Mouse (Mus musculus) thymus, adult 2 months (tissue): ENCODE data around the gene Phex. TPM values are rescaled to one million over a fixed set of nuclear protein-coding genes. Genes with fewer than 3 reads are reported as not detected.

ENCODE experiments used
- DNase-seq: peaks from one replicate; pipeline ENCODE4 v3.0.0; 2021
- H3K27ac ChIP-seq: fragments of 200-500 bp; 2 replicates; pipeline ENCODE4 v1.5.1; 2012; ENCODE audit warnings: low read length, control low read depth; ENCODE audit not compliant: control insufficient read depth, insufficient read depth
- H3K27me3 ChIP-seq: fragments of 200-500 bp; 2 replicates; pipeline ENCODE4 v1.6.1; 2012; ENCODE audit warnings: mild to moderate bottlenecking, low read length, moderate library complexity, mixed read lengths; ENCODE audit not compliant: control insufficient read depth, insufficient read depth
- H3K36me3 ChIP-seq: fragments of 200-500 bp; 2 replicates; pipeline ENCODE4 v1.6.1; 2012; ENCODE audit warnings: mild to moderate bottlenecking, low read length, moderate library complexity; ENCODE audit not compliant: control insufficient read depth, insufficient read depth
- H3K4me1 ChIP-seq: fragments of 200-500 bp; replicated peaks from 2 replicates; pipeline ENCODE4 v1.6.1; 2012; ENCODE audit warnings: low read length; ENCODE audit not compliant: control insufficient read depth, insufficient read depth
- H3K4me3 ChIP-seq: fragments of 200-500 bp; 2 replicates; pipeline ENCODE4 v1.5.1; 2012; ENCODE audit warnings: mild to moderate bottlenecking, low read length, control low read depth, moderate library complexity; ENCODE audit not compliant: control insufficient read depth, insufficient read depth
- CTCF ChIP-seq: fragments of 200-500 bp; IDR thresholded peaks from 2 replicates; pipeline ENCODE4 v1.5.1; 2012; ENCODE audit warnings: mild to moderate bottlenecking, control low read depth, low read length, moderate library complexity, borderline replicate concordance; ENCODE audit not compliant: control insufficient read depth, poor library complexity, insufficient read depth; ENCODE audit errors: extremely low read depth
- POLR2A ChIP-seq: fragments of 200-500 bp; IDR thresholded peaks from 2 replicates; pipeline ENCODE4 v1.6.1; 2012; ENCODE audit warnings: mild to moderate bottlenecking, low read length, control low read depth, moderate library complexity; ENCODE audit not compliant: control insufficient read depth, poor library complexity, insufficient read depth; ENCODE audit errors: extremely low read depth
- WGBS: fragments of 180-500 bp; shearing (Covaris S2); methylation state at CpG from one replicate; pipeline ENCODE4 v1.1.7; 2018; 5-methylcytosine and 5-hydroxymethylcytosine counted together
- polyA plus RNA-seq: library from polyadenylated mRNA; depleted of rRNA; stranded (reverse); fragments of >200 nt; gene quantifications from 2 replicates; pipeline ENCODE4 v1.2.3, GENCODE M21; 2012; rRNA removed

Gene Phex
- polyA plus RNA-seq, 1 experiment, result not detected

DNA sequence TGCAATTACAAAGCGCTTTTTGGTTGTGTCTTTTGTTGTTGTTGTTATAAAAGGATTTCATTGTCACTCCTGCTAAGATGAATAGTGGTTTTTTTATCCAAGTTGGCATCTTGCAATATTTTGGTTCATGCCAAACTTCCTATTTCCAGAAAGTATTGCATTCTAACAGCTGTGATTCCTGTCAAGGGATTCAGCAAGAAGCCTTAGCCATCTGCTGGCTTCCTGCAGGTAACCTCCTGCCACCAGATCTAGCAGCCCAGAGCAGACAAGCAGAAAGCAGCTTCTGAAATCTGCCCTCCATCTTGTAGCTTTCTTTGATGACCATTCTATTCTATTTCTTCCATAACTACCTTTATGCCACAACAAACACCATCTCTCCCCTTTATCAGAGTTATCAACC lies 212.4 kb downstream of the Phex start:
- Histone ChIP-seq H3K36me3 (no peaks in the 10 kb centered on the region), H3K27me3 (no peaks in the 10 kb centered on the region), H3K4me3 (no peak overlapping the region), H3K4me1 (no peaks in the 10 kb centered on the region), H3K27ac (no peak overlapping the region)
- TF ChIP-seq POLR2A (no peak), CTCF (no peak)
- no peak for DNase-seq
- 96% methylated on average over 1 of the region's 1 CpGs for WGBS

DNA sequence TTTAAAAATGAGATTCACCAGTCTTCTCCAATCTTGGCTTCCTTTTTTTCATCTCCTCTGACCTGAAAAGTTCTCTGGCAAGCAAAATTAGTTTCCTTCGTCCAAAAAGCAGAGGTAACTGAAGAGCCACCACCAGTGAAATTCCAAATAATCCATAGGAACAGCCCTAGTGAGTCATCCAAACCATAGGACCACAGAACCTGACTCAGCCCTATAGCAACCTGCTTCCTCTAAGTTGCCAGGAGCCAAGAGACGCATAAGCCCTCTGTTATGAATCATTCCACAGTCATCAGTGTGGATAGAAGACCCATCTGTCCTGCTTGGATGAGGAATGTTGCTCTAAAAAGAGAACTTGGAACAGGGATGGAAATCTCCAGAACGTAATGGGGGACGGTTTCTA lies 230.9 kb downstream of the Phex start:
- Histone ChIP-seq H3K4me3 (no peak overlapping the region), H3K27ac (no peak overlapping the region), H3K36me3 (no peaks in the 10 kb centered on the region), H3K4me1 (no peaks in the 10 kb centered on the region), H3K27me3 (no peaks in the 10 kb centered on the region)
- no peak for DNase-seq
- WGBS, result 84% methylated on average over 4 of the region's 4 CpGs
- no peak for TF ChIP-seq POLR2A
- TF ChIP-seq CTCF, result no peak

DNA sequence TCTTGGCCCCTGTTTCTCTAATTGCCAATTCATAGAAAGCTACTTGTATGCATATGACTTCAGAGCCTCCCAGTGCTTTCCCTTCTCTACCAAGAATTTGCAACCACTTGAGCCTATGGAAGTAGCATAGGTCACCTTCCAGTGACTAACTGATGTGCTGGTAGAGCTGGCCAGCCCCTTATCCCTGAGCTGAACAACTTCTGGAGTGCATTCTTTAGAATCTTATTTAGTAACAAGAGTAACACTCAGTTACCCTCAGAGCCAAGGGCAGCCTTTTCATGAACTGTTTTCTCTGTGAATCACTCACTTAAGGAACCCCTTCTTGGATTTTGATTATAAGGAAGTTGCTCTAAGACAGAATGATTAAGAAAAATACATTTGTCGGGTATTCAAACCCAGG lies 234.3 kb downstream of the Phex start:
- no peaks in the 10 kb centered on the region for H3K27me3 ChIP-seq
- TF ChIP-seq CTCF (no peak), POLR2A (no peak)
- H3K4me1 ChIP-seq, result no peaks in the 10 kb centered on the region
- DNase-seq, result no peak
- no peak overlapping the region for H3K4me3 ChIP-seq
- 100% methylated on average over 1 of the region's 1 CpGs for WGBS
- no peak overlapping the region for H3K27ac ChIP-seq
- no peaks in the 10 kb centered on the region for H3K36me3 ChIP-seq

DNA sequence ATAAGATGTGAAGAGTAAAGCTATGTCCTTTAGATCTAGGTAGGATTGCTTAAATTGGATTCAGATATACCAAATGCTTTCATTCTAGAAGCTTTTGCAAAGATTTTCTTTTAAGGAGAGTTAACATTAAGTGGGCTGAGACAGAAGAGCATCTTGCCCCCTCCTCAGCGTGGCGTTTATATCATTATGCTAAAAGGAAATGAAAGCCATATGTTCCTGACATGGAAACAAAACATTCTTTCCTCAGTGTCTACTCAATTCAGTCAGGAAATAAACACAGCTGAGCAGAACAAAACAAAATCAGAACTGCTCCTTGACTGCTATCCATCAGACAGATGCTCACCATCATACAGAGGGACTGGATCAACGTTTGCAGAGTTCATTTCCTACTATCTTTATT lies 251.0 kb downstream of the Phex start:
- TF ChIP-seq POLR2A, result no peak
- no peak for TF ChIP-seq CTCF
- DNase-seq, result no peak
- H3K27me3 ChIP-seq, result no peaks in the 10 kb centered on the region
- H3K27ac ChIP-seq, result no peak overlapping the region
- 64% methylated on average over 3 of the region's 3 CpGs for WGBS
- no peaks in the 10 kb centered on the region for H3K36me3 ChIP-seq
- H3K4me1 ChIP-seq, result no peaks in the 10 kb centered on the region
- no peak overlapping the region for H3K4me3 ChIP-seq

DNA sequence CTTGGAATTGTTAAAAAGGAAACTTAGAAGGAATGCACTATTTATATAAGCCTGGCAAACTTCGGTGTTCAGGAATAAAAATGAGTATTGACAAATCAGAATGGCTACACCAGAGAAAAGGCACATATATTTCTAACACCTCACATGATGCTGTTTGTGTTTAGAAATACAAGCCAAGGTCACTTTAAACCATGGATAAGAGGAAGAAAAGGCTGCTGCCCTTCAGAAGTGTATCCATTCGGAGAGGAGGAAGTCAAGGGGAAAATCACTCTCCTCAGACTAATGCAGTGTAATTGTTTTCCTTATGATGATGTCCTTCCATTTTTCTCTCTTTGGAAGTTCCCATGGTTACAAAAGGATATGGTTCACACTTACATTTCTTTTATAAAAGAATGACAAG lies 251.7 kb downstream of the Phex start:
- WGBS, result 83% methylated on average over 2 of the region's 2 CpGs
- Histone ChIP-seq H3K4me1 (no peaks in the 10 kb centered on the region), H3K27ac (no peak overlapping the region), H3K27me3 (no peaks in the 10 kb centered on the region), H3K36me3 (no peaks in the 10 kb centered on the region), H3K4me3 (no peak overlapping the region)
- DNase-seq, result no peak
- TF ChIP-seq POLR2A (no peak), CTCF (no peak)

DNA sequence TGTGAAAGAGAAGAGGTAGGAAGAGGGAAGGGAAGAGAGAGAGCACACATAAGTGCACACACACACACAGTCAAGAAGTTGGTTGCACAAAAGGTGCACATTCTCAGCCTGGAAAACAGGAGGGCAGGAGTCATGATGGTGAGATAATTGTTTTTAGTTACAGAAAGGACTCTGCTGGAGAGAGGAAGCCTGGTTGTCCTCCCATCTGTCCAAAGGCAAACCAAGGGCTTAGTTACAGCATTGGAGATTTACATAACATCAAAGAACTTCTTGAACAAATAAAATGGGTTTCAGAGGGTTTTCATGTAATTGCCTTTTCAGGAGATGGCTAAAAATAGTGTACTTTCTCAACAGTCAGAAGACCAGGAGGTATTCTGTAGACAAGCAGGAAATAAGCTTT lies 270.4 kb downstream of the Phex start:
- H3K4me3 ChIP-seq, result no peak overlapping the region
- H3K27me3 ChIP-seq, result no peaks in the 10 kb centered on the region
- DNase-seq, result no peak
- H3K36me3 ChIP-seq, result no peaks in the 10 kb centered on the region
- H3K27ac ChIP-seq, result no peak overlapping the region
- TF ChIP-seq POLR2A (no peak), CTCF (no peak)
- H3K4me1 ChIP-seq, result no peaks in the 10 kb centered on the region

DNA sequence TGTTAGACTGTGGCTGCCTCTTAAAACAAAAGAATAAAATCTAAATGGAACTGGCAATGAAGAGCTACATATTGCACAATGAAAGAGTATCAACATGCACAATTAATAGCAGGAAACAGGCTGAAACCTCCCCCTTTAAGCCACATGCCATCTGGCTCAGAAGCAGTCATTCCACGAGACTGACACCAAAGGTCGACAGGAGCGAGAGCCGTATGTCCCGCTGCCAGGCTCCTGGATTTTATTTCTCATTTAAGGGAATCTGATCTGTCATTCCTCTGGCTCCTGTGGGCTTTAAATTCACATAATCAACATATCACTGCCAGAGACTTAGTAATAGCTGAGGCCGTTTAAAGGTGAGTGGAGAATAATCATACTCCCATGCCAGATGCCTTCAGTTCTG lies 275.5 kb downstream of the Phex start:
- 81% methylated on average over 6 of the region's 6 CpGs for WGBS
- TF ChIP-seq CTCF, result no peak
- no peak for TF ChIP-seq POLR2A
- Histone ChIP-seq H3K4me1 (no peaks in the 10 kb centered on the region), H3K27ac (no peak overlapping the region), H3K36me3 (no peaks in the 10 kb centered on the region), H3K4me3 (no peak overlapping the region), H3K27me3 (no peaks in the 10 kb centered on the region)
- DNase-seq, result no peak

Other genes with a start within 250 kb of the Phex start
- 26.7 and 30.8 TPM in 2 replicates for gene Sms, start 77.0 kb upstream of the Phex start, polyA plus RNA-seq
- not detected in 2 replicates for gene Yy2, start 153.7 kb upstream of the Phex start, polyA plus RNA-seq
- 13.3 and 17.7 TPM in 2 replicates for gene Mbtps2, start 183.4 kb upstream of the Phex start, polyA plus RNA-seq